Mouse (Mus musculus) embryonic facial prominence, embryonic 12.5 days (tissue): ENCODE results near the gene A030003K21Rik. TPM values are rescaled to one million over a fixed set of nuclear protein-coding genes. Genes with fewer than 3 reads are reported as not detected.
"Not testable (repeated sequence)": the region's sequence is repeated elsewhere in the genome, so short reads cannot be mapped to it uniquely, and the experiment has no call there.

Experiments used
- ATAC-seq: fragments of 200-750 bp; cut with Nextera tagmentation; 2 replicates; pipeline ENCODE4 v1.8.0; 2017; ENCODE audit not compliant: insufficient number of reproducible peaks, insufficient read depth, low FRiP score, low TSS enrichment
- H3K27ac ChIP-seq: fragments of 300-500 bp; sonication (generic); 2 replicates; pipeline ENCODE4 v1.5.1; 2016; ENCODE audit warnings: mild to moderate bottlenecking
- H3K27me3 ChIP-seq: fragments of 300-500 bp; sonication (generic); 2 replicates; pipeline ENCODE4 v1.6.1; 2016; ENCODE audit warnings: mild to moderate bottlenecking, moderate library complexity
- H3K36me3 ChIP-seq: fragments of 300-500 bp; sonication (generic); 2 replicates; pipeline ENCODE4 v1.6.1; 2016; ENCODE audit warnings: mild to moderate bottlenecking
- H3K4me1 ChIP-seq: fragments of 300-500 bp; sonication (generic); 2 replicates; pipeline ENCODE4 v1.6.1; 2016
- H3K4me2 ChIP-seq: fragments of 300-500 bp; sonication (generic); replicated peaks from 2 replicates; pipeline ENCODE4 v1.6.1; 2016; ENCODE audit warnings: mild to moderate bottlenecking, moderate library complexity
- H3K4me3 ChIP-seq: fragments of 300-500 bp; sonication (generic); 2 replicates; pipeline ENCODE4 v1.5.1; 2016; ENCODE audit warnings: mild to moderate bottlenecking
- H3K9ac ChIP-seq: fragments of 300-500 bp; sonication (generic); 2 replicates; pipeline ENCODE4 v1.6.1; 2016; ENCODE audit warnings: mild to moderate bottlenecking, moderate library complexity
- H3K9me3 ChIP-seq: fragments of 300-500 bp; sonication (generic); 2 replicates; pipeline ENCODE4 v1.6.1; 2016; ENCODE audit warnings: mild to moderate bottlenecking, moderate library complexity
- WGBS: fragments of 180-500 bp; shearing (Covaris S2); methylation state at CpG from one replicate; pipeline ENCODE4 v1.1.7; 2016; 5-methylcytosine and 5-hydroxymethylcytosine counted together
- polyA plus RNA-seq: library from polyadenylated mRNA; unstranded; fragments of >200 nt; fragmentation: Nextera tagmentation; extraction: Ambion mirVana; gene quantifications from 2 replicates; pipeline ENCODE4 v1.2.1, GENCODE M21; 2016

A030003K21Rik gene
- polyA plus RNA-seq, 1 experiment from 2014 or later = not detected

- Histone ChIP-seq H3K9me3 (no peaks in the 10 kb centered on the region), H3K36me3 (no peaks in the 10 kb centered on the region), H3K9ac (no peak overlapping the region), H3K4me3 (no peak overlapping the region), H3K27ac (no peak overlapping the region), H3K27me3 (no peaks in the 10 kb centered on the region), H3K4me1 (no peaks in the 10 kb centered on the region), H3K4me2 (no peak overlapping the region)
- no peak for ATAC-seq
- 75% methylated on average over 3 of the region's 3 CpGs for WGBS
Observed at GRCm38 (mm10) chr1:82966413-82966812, 23.2 kb upstream of the A030003K21Rik start.

- no peak for ATAC-seq
- 89% methylated on average over 11 of the region's 11 CpGs for WGBS
Observed at GRCm38 (mm10) chr1:82959870-82960385, 16.7 kb upstream of the A030003K21Rik start, which contains the start of gene Gm47955. Gene Gm47955, plus strand, starts transcription at chr1:82960286.

GRCm38 (mm10) chr1:82955913-82956312, 12.7 kb upstream of the A030003K21Rik start, which contains the start of gene Gm7544:
Gene Gm7544, minus strand, starts transcription at chr1:82956013.
- H3K4me1 ChIP-seq, H3K4me3 ChIP-seq, H3K27ac ChIP-seq, H3K9ac ChIP-seq, ATAC-seq, H3K27me3 ChIP-seq, H3K9me3 ChIP-seq, H3K4me2 ChIP-seq, H3K36me3 ChIP-seq: not testable (repeated sequence)

More at GRCm38 (mm10) chr1:82959870-82960385, 16.7 kb upstream of the A030003K21Rik start, which contains the start of gene Gm47955:
- H3K36me3 ChIP-seq = no peaks in the 10 kb centered on the region
- H3K4me3 ChIP-seq = no peak within 1 kb of the TSS
- H3K4me2 ChIP-seq = no peak within 1 kb of the TSS
- H3K27me3 ChIP-seq = no peaks in the 10 kb centered on the region
- H3K27ac ChIP-seq = no peak within 1 kb of the TSS
- H3K4me1 ChIP-seq = no peaks in the 10 kb centered on the region
- H3K9me3 ChIP-seq = no peaks in the 10 kb centered on the region
- H3K9ac ChIP-seq = no peak within 1 kb of the TSS

DNA sequence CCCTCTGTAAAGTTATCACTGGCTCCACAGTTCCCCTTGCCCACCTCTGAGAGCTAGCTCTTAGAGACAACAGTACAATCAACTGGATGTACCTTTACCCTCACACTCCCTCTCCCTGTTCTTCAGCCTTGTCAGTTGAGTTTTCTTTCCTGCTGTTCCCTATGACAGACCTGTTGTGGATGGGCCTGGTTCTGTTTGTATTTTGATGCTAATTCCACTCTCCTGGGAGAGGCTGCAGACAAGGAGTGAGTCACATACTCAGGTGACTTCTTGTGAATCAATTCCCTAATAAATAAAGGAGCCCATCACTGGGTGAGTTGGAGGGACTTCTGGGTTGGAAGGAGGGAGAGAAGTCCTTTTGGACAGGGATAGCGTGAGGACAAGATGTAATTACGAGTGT, 5.4 kb upstream of the A030003K21Rik start:
- no peak for ATAC-seq
- 87% methylated on average over 2 of the region's 2 CpGs for WGBS

DNA sequence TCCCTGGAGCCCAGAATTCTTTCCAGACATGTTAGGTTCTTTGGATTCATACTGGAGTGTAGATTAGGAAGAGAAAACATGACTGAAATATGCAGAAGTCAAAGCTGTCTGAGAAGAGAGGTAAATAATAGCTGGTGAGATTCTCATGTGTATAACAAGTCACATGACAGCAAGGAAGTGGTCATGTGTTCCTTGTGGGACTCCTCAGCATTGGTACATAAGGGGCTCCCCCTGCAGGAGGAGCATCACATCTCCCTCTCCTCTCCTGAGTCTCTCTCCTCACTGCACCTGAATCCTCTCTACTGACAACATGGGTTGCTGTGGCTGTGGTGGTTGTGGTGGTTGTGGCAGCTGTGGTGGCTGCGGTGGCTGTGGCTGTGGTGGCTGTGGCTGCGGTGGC, 2.8 kb upstream of the A030003K21Rik start:
- H3K4me3 ChIP-seq, H3K4me1 ChIP-seq, H3K36me3 ChIP-seq, ATAC-seq, H3K4me2 ChIP-seq, H3K9ac ChIP-seq, H3K9me3 ChIP-seq, H3K27ac ChIP-seq, H3K27me3 ChIP-seq: not testable (repeated sequence)
- WGBS = 92% methylated on average over 2 of the region's 2 CpGs

More for the DNA sequence above, 5.4 kb upstream of the A030003K21Rik start:
- H3K9me3 ChIP-seq = no peaks in the 10 kb centered on the region
- no peaks in the 10 kb centered on the region for H3K4me1 ChIP-seq
- H3K4me3 ChIP-seq = no peak overlapping the region
- no peak overlapping the region for H3K27ac ChIP-seq
- no peaks in the 10 kb centered on the region for H3K27me3 ChIP-seq
- H3K4me2 ChIP-seq = no peak overlapping the region
- no peak overlapping the region for H3K9ac ChIP-seq
- no peaks in the 10 kb centered on the region for H3K36me3 ChIP-seq

DNA sequence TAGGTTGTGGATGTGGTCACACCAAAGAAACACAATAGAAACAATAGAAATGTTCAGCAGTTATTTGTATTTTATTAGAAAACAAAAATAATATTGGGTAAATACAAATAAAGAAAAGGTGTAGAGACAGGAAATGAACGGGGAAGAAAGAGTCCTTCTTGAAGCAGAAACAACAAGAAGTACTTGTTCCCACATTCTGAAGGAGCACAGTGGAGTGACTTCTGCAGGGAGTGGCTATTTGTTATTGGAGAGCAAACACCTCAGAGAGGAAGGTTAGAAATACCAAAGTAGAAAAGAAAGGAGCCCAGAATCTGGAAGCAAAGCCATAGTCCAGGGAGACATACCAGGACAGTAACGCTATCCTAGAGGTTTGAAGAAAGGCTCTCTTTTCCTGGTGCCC, 683 bp downstream of the A030003K21Rik start:
- not testable (repeated sequence) for H3K27me3 ChIP-seq, H3K4me2 ChIP-seq, H3K4me3 ChIP-seq, H3K4me1 ChIP-seq, H3K9ac ChIP-seq, H3K27ac ChIP-seq, ATAC-seq, H3K9me3 ChIP-seq, H3K36me3 ChIP-seq
- 95% methylated on average over 2 of the region's 2 CpGs for WGBS

DNA sequence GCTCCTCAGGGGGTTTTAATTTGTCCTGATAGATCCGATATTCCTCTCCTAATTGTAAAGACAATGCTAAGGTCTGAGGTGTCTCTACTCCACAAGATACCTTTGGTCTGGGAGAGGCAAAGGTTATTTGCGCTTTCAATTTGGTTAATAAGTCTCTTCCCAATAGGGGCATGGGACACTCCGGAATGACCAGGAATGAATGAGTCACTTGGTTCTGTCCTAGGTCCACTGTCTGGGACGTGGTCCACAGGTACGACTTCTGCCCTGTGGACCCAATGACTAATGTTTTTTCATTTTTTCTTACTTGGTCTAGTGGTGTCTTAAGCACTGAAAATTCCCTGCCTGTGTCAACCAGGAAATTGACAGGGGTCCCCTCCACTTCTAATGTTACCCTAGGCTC, 4.5 kb downstream of the A030003K21Rik start:
- 93% methylated on average over 5 of the region's 5 CpGs for WGBS
- no peak overlapping the region for H3K27ac ChIP-seq
- no peak for ATAC-seq
- no peaks in the 10 kb centered on the region for H3K4me1 ChIP-seq
- H3K36me3 ChIP-seq = no peaks in the 10 kb centered on the region
- H3K4me3 ChIP-seq = no peak overlapping the region
- H3K9ac ChIP-seq = no peak overlapping the region
- H3K9me3 ChIP-seq = no peaks in the 10 kb centered on the region
- H3K27me3 ChIP-seq = no peaks in the 10 kb centered on the region
- no peak overlapping the region for H3K4me2 ChIP-seq

DNA sequence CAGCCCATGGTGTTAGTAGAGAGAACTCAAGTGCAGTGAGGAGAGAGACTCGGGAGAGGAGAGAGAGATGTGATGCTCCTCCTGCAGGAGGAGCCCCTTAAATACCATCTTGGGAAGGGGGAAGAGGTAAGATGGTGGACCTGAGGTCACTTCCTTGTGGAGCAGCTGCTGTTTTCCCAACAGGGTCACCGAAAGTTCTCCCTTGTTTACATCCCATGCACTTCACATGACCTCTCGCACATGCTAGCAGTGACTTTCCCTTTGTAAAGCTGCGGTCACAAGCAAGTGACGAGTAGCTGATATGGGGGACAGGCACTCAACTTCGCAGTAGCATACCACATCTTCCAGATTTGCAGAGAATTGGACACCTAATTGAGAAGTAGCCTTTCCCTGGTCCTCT, 11.9 kb downstream of the A030003K21Rik start, which contains the start of gene Gm6217:
Gm6217 (minus strand) TSS at position 74 of the 400 bp plus-strand sequence.
- ATAC-seq, H3K9me3 ChIP-seq, H3K27me3 ChIP-seq, H3K4me2 ChIP-seq, H3K27ac ChIP-seq, H3K4me3 ChIP-seq, H3K9ac ChIP-seq, H3K36me3 ChIP-seq, H3K4me1 ChIP-seq: not testable (repeated sequence)
- WGBS = no CpG with 5 or more reads among the region's 6 CpGs

DNA sequence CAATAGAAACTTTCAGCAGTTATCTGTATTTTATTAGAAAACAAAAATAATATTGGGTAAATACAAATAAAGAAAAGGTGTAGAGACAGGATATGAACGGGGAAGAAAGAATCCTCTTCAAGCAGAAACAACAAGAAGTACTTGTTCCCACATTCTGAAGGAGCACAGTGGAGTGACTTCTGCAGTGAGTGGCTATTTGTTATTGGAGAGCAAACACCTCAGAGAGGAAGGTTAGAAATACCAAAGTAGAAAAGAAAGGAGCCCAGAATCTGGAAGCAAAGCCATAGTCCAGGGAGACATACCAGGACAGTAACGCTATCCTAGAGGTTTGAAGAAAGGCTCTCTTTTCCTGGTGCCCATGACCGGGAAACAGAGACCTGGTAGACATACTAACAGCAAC, 12.6 kb downstream of the A030003K21Rik start:
- WGBS = 89% methylated on average over 3 of the region's 3 CpGs
- not testable (repeated sequence) for H3K4me3 ChIP-seq, ATAC-seq, H3K4me1 ChIP-seq, H3K27ac ChIP-seq, H3K27me3 ChIP-seq, H3K9ac ChIP-seq, H3K4me2 ChIP-seq, H3K36me3 ChIP-seq, H3K9me3 ChIP-seq

- WGBS = 91% methylated on average over 6 of the region's 6 CpGs
- Histone ChIP-seq H3K9ac (no peak within 1 kb of the TSS), H3K4me3 (no peak within 1 kb of the TSS), H3K36me3 (no peaks in the 10 kb centered on the region), H3K27me3 (no peaks in the 10 kb centered on the region), H3K4me1 (no peaks in the 10 kb centered on the region), H3K4me2 (no peak within 1 kb of the TSS), H3K27ac (no peak within 1 kb of the TSS), H3K9me3 (no peaks in the 10 kb centered on the region)
- no peak for ATAC-seq
Observed at GRCm38 (mm10) chr1:82924650-82925049, 18.5 kb downstream of the A030003K21Rik start, which contains the start of gene A030014E15Rik. Gene A030014E15Rik, plus strand, starts transcription at chr1:82924917.

DNA sequence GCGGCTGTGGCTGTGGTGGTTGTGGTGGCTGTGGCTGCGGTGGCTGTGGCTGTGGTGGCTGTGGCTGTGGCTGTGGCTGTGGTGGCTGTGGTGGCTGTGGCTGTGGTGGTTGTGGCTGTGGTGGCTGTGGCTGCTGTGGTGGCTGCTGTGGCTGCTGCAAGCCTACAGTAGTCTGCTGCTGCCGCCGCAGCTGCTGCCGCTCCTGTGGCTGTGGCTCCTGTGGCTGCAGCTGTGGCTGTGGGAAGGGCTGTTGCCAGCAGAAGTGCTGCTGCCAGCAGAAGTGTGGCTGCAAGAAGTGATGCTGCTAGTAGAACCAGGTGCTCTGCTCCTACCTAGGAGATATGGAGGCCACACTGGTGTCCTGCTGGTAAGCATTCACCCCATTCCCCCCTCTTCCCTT, 29.8 kb downstream of the A030003K21Rik start:
- 96% methylated on average over 5 of the region's 5 CpGs for WGBS
- not testable (repeated sequence) for H3K9ac ChIP-seq, ATAC-seq, H3K36me3 ChIP-seq, H3K4me2 ChIP-seq, H3K27ac ChIP-seq, H3K27me3 ChIP-seq, H3K4me3 ChIP-seq, H3K9me3 ChIP-seq, H3K4me1 ChIP-seq

DNA sequence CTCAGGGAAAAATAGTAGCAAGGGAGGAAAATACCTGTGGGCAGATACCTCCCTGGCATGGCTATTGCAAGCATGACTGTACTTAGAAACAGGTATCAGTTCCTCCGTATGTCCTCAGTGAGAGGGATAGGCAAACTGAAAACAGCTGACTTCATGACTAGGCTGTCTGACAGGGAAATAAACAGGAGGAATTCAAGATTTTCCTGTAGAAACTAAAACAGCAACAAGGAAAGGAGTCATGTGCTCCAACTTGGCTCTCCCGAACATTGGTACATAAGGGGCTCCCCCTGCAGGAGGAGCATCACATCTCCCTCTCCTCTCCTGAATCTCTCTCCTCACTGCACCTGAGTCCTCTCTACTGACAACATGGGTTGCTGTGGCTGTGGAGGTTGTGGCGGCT, 30.2 kb downstream of the A030003K21Rik start, which contains the start of gene A030005L19Rik:
A030005L19Rik (plus strand) TSS at position 301 of the 400 bp plus-strand sequence.
- Histone ChIP-seq H3K27me3 (no peaks in the 10 kb centered on the region), H3K9me3 (no peaks in the 10 kb centered on the region), H3K9ac (no peak within 1 kb of the TSS), H3K27ac (no peak within 1 kb of the TSS), H3K4me1 (no peaks in the 10 kb centered on the region), H3K4me2 (no peak within 1 kb of the TSS), H3K4me3 (no peak within 1 kb of the TSS), H3K36me3 (no peaks in the 10 kb centered on the region)
- no peak for ATAC-seq
- WGBS = 80% methylated on average over 3 of the region's 3 CpGs
